Mouse (Mus musculus): ENCODE results near the gene Suco. TPM values are rescaled to one million over a fixed set of nuclear protein-coding genes. Genes with fewer than 3 reads are reported as not detected.

Suco gene
- polyA plus RNA-seq, 1 experiment from 2014 or later = 26.4 TPM

DNA sequence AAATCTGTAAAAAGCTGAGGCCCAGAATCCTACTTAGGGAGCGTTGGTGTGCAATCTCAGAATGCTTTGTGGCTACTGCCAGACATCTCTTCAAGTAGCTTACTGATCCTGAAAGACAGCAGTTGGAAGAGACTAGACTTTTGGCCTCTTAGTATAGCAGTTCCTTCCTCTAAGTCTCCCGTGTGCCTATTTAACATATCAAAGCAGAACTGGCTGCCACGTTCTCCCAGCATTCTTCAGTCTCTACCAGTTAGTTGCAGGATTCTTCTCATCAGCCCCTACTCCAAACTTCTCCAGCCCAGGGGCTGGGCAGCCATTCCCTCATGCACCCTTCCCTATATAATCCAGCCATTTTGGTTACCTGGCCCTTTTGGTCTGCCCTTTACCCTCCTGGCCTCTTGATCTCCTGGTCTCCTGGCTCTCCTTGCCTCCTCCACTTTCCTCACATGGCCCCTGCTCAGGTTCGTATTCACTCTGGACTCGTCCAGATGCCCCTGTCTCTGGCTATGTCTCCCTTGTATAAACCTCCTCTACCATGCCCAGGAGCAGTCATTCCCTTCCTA lies 1.2 kb upstream of the Suco start:
- 17% methylated on average over 5 of the region's 5 CpGs for WGBS
- no peaks in the 10 kb centered on the region for H3K9me3 ChIP-seq (ENCODE audit: control insufficient read depth, low read depth, low read length)
- peak overlapping the region; percentile 97; the same call in 1 of the 2 replicates for H3K27ac ChIP-seq (ENCODE audit: low read length)
- peaks cover 9% of the 10 kb centered on the region for H3K4me1 ChIP-seq (ENCODE audit: control insufficient read depth, insufficient read depth, low read length)
- H3K4me3 ChIP-seq (ENCODE audit: low read depth, low read length) = peak overlapping the region; percentile 91
- no peaks in the 10 kb centered on the region for H3K36me3 ChIP-seq (ENCODE audit: control insufficient read depth, insufficient read depth, low read length)
- no peaks in the 10 kb centered on the region for H3K27me3 ChIP-seq (ENCODE audit: control insufficient read depth, insufficient read depth, low read length)
- H3K4me2 ChIP-seq (replicated peaks; ENCODE audit: low read depth, low read length) = peak overlapping the region; percentile 54
- no peak overlapping the region; the same call in 1 of the 2 replicates for H3K9ac ChIP-seq (replicated peaks; ENCODE audit: low read depth, low read length)
- ATAC-seq (ENCODE audit: insufficient number of reproducible peaks, insufficient read depth, low FRiP score, low read depth) = no peak

DNA sequence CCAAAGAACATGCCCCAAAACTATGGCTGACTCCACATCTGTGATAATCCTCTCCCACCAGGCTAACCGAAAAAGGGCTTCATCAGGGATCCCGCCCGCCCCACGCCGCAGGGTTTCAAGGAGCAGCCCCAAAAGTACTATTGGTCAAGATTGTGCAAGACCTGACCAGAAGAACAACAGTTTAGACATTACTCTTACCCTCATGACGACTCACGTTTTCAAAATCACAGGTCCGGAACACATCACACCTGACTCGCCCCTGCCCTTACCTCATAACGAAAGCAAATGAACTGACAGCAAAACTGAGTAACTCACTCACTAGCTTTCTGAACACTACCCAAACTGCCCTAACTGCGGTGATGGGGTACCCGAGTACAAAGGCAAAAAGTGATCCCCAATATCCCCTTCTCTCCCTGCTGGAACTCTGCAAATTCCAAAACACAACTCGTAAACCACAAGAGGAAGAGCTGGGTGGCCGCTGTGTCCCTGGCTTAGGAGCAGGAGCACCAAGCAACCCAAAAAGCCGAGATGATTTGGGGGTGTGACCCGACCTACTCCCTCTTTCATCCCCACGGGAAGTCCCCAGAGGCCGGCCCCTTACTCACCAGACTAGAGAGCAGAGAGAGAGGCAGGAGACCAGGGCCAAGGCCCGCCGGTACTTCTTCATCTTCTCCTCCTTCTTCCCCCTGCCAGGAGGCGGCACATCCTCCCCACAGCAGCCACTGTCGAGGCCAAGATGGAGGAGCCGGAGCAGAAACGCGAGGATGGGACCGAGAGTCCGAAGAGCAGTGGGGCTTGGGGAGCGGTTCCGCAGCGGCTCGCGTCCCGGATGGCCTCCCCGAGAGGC lies 553 bp downstream of the Suco start:
- Histone ChIP-seq H3K36me3 (ENCODE audit: control insufficient read depth, insufficient read depth, low read length) (no peaks in the 10 kb centered on the region), H3K4me2 (replicated peaks; ENCODE audit: low read depth, low read length) (peak overlapping the region; percentile 85), H3K27ac (ENCODE audit: low read length) (peak overlapping the region; percentile 97), H3K9ac (replicated peaks; ENCODE audit: low read depth, low read length) (peak overlapping the region; percentile 83), H3K4me1 (ENCODE audit: control insufficient read depth, insufficient read depth, low read length) (peaks cover 9% of the 10 kb centered on the region), H3K4me3 (ENCODE audit: low read depth, low read length) (peak overlapping the region; percentile 91), H3K27me3 (ENCODE audit: control insufficient read depth, insufficient read depth, low read length) (no peaks in the 10 kb centered on the region), H3K9me3 (ENCODE audit: control insufficient read depth, low read depth, low read length) (no peaks in the 10 kb centered on the region)
- WGBS = under 1% methylated on average over 34 of the region's 34 CpGs
- ATAC-seq (ENCODE audit: insufficient number of reproducible peaks, insufficient read depth, low FRiP score, low read depth) = peak; percentile 42

DNA sequence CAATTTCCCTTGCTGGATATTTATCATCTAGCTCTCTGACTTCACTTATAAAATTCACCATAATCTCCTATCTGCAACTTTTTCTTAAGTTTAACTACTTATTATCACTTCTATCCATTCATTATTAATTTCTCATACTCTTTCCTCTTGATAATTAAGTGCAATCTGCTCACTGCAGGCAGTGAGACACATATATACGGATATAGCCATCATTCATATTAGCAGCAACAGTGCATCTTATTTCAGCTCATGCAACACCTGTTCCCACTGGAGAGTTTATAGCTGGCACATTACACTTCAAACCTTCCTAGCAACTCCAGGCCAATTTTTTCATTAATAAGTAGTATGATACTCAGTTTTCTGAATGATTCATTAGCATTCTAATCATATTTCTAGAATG lies 7.1 kb downstream of the Suco start:
- no peak overlapping the region for H3K9ac ChIP-seq (replicated peaks; ENCODE audit: low read depth, low read length)
- no peaks in the 10 kb centered on the region for H3K9me3 ChIP-seq (ENCODE audit: control insufficient read depth, low read depth, low read length)
- no peak overlapping the region for H3K27ac ChIP-seq (ENCODE audit: low read length)
- H3K4me3 ChIP-seq (ENCODE audit: low read depth, low read length) = no peak overlapping the region
- peaks cover 2% of the 10 kb centered on the region for H3K4me1 ChIP-seq (ENCODE audit: control insufficient read depth, insufficient read depth, low read length)
- no peak for ATAC-seq (ENCODE audit: insufficient number of reproducible peaks, insufficient read depth, low FRiP score, low read depth)
- no peaks in the 10 kb centered on the region for H3K36me3 ChIP-seq (ENCODE audit: control insufficient read depth, insufficient read depth, low read length)
- H3K4me2 ChIP-seq (replicated peaks; ENCODE audit: low read depth, low read length) = no peak overlapping the region
- no peaks in the 10 kb centered on the region for H3K27me3 ChIP-seq (ENCODE audit: control insufficient read depth, insufficient read depth, low read length)
- WGBS = 71% methylated on average over 1 of the region's 1 CpGs

DNA sequence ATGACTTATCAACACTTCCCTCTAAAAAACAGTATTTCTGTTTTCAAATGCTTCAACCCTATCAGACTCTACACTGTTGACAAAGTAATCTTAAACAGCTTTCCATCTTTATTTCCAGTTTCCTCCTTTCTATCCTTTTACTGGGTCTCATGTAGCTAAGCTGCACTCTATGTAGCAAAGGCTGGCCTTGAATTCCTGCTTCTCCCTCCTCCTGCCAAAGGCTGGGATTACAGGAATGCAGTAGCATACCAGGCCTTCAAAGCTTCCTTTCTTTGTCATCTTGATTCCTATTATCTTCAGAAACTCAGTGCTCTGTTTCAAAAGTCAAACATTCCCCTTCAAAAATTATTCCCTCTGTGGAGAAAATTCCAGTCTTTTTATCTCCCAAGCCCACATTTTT lies 8.1 kb downstream of the Suco start:
- ATAC-seq (ENCODE audit: insufficient number of reproducible peaks, insufficient read depth, low FRiP score, low read depth) = no peak
- Histone ChIP-seq H3K9ac (replicated peaks; ENCODE audit: low read depth, low read length) (no peak overlapping the region), H3K27me3 (ENCODE audit: control insufficient read depth, insufficient read depth, low read length) (no peaks in the 10 kb centered on the region), H3K4me3 (ENCODE audit: low read depth, low read length) (no peak overlapping the region), H3K27ac (ENCODE audit: low read length) (no peak overlapping the region), H3K9me3 (ENCODE audit: control insufficient read depth, low read depth, low read length) (no peaks in the 10 kb centered on the region), H3K4me2 (replicated peaks; ENCODE audit: low read depth, low read length) (no peak overlapping the region), H3K4me1 (ENCODE audit: control insufficient read depth, insufficient read depth, low read length) (no peaks in the 10 kb centered on the region), H3K36me3 (ENCODE audit: control insufficient read depth, insufficient read depth, low read length) (no peaks in the 10 kb centered on the region)

DNA sequence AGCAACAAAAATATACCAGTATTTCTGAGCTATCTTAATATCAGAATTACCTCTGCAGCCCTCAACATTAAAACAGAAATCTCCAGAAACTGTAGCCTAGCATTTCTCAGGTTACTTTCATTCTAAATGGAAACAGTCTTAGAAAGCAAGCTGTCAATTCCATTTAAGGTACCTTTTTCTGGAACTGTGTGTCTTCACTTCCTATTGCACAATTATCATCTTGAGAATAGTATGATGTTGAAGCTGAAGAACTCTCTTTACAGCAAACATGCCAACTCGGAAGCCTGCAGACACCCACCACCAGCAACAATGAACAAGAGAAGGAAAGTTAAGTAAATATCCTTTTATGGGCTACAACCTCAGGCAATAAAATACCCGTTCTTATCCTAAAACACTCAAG lies 12.7 kb downstream of the Suco start:
- Histone ChIP-seq H3K4me3 (ENCODE audit: low read depth, low read length) (no peak overlapping the region), H3K36me3 (ENCODE audit: control insufficient read depth, insufficient read depth, low read length) (no peaks in the 10 kb centered on the region), H3K4me2 (replicated peaks; ENCODE audit: low read depth, low read length) (no peak overlapping the region), H3K9ac (replicated peaks; ENCODE audit: low read depth, low read length) (no peak overlapping the region), H3K9me3 (ENCODE audit: control insufficient read depth, low read depth, low read length) (no peaks in the 10 kb centered on the region), H3K27ac (ENCODE audit: low read length) (no peak overlapping the region), H3K27me3 (ENCODE audit: control insufficient read depth, insufficient read depth, low read length) (no peaks in the 10 kb centered on the region), H3K4me1 (ENCODE audit: control insufficient read depth, insufficient read depth, low read length) (no peaks in the 10 kb centered on the region)
- no peak for ATAC-seq (ENCODE audit: insufficient number of reproducible peaks, insufficient read depth, low FRiP score, low read depth)
- WGBS = 43% methylated on average over 2 of the region's 2 CpGs

DNA sequence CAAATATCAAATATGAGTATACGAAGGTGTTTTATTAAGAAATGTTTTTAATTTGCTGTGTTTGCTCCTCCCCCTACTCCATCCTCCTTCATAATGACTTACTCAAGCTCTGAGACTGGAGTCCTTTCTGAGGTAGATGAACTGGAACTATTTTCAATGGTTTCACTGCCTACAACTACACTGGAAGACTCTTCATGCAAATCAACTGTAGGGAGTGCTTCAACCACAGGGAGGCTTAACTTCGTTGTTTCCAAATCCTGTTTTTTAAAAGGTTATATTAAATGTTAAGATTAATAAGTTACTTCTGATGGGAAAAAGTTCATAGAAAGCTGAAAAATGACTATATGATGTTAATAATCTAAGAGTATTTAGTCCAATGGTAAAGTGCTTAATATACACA lies 17.2 kb downstream of the Suco start:
- no peaks in the 10 kb centered on the region for H3K9me3 ChIP-seq (ENCODE audit: control insufficient read depth, low read depth, low read length)
- 89% methylated on average over 2 of the region's 2 CpGs for WGBS
- H3K9ac ChIP-seq (replicated peaks; ENCODE audit: low read depth, low read length) = no peak overlapping the region
- H3K27me3 ChIP-seq (ENCODE audit: control insufficient read depth, insufficient read depth, low read length) = no peaks in the 10 kb centered on the region
- ATAC-seq (ENCODE audit: insufficient number of reproducible peaks, insufficient read depth, low FRiP score, low read depth) = no peak
- no peak overlapping the region for H3K27ac ChIP-seq (ENCODE audit: low read length)
- H3K4me3 ChIP-seq (ENCODE audit: low read depth, low read length) = no peak overlapping the region
- H3K4me1 ChIP-seq (ENCODE audit: control insufficient read depth, insufficient read depth, low read length) = no peaks in the 10 kb centered on the region
- no peak overlapping the region for H3K4me2 ChIP-seq (replicated peaks; ENCODE audit: low read depth, low read length)
- H3K36me3 ChIP-seq (ENCODE audit: control insufficient read depth, insufficient read depth, low read length) = peaks cover 12% of the 10 kb centered on the region

DNA sequence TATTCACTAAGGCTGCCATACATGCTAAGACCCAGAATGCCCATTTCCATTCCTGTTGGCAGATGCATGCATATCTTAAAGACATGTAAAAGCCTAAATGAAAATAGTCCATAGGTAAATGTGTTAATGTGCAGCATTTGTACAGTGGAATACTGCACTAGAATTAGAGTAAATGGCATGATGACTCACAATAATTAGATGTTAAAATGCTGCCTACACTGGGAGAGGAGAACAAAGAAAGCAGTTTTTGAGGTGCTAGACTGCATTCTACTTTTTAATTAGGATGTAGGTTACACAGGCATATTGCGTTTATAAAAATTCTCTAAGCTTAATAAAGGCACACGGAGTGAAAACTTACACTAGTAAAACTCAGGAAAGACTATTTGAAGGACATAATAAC lies 49.8 kb downstream of the Suco start:
- H3K9ac ChIP-seq (replicated peaks; ENCODE audit: low read depth, low read length) = no peak overlapping the region
- H3K4me3 ChIP-seq (ENCODE audit: low read depth, low read length) = no peak overlapping the region
- H3K4me1 ChIP-seq (ENCODE audit: control insufficient read depth, insufficient read depth, low read length) = no peaks in the 10 kb centered on the region
- H3K9me3 ChIP-seq (ENCODE audit: control insufficient read depth, low read depth, low read length) = no peaks in the 10 kb centered on the region
- H3K4me2 ChIP-seq (replicated peaks; ENCODE audit: low read depth, low read length) = no peak overlapping the region
- no peaks in the 10 kb centered on the region for H3K27me3 ChIP-seq (ENCODE audit: control insufficient read depth, insufficient read depth, low read length)
- H3K36me3 ChIP-seq (ENCODE audit: control insufficient read depth, insufficient read depth, low read length) = peaks cover 11% of the 10 kb centered on the region; the same call in 1 of the 2 replicates
- ATAC-seq (ENCODE audit: insufficient number of reproducible peaks, insufficient read depth, low FRiP score, low read depth) = no peak
- H3K27ac ChIP-seq (ENCODE audit: low read length) = no peak overlapping the region
- 94% methylated on average over 2 of the region's 2 CpGs for WGBS

DNA sequence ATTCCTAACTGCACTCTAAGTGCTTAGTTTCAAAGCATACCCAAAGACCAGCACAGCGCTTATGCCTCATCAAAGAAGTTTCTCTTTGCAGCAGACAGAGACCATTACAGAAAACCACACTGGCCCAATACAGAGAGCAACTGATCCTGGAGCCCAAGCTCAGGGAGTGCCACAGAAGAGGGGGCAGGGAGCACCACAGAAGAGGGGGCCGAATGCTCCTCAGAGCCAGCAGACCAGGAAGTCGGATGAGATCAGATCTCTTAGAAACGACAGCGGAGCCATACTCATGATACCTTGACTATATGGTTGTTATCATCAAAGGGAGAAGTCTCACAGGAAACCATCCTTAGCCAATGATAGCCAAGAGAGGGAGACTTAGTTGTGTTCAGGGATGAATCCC lies 67.1 kb downstream of the Suco start:
- no peak overlapping the region for H3K27ac ChIP-seq (ENCODE audit: low read length)
- H3K4me2 ChIP-seq (replicated peaks; ENCODE audit: low read depth, low read length) = no peak overlapping the region
- H3K27me3 ChIP-seq (ENCODE audit: control insufficient read depth, insufficient read depth, low read length) = no peaks in the 10 kb centered on the region
- H3K9me3 ChIP-seq (ENCODE audit: control insufficient read depth, low read depth, low read length) = no peaks in the 10 kb centered on the region
- H3K9ac ChIP-seq (replicated peaks; ENCODE audit: low read depth, low read length) = no peak overlapping the region
- no peak overlapping the region for H3K4me3 ChIP-seq (ENCODE audit: low read depth, low read length)
- 83% methylated on average over 5 of the region's 5 CpGs for WGBS
- ATAC-seq (ENCODE audit: insufficient number of reproducible peaks, insufficient read depth, low FRiP score, low read depth) = no peak
- no peaks in the 10 kb centered on the region for H3K4me1 ChIP-seq (ENCODE audit: control insufficient read depth, insufficient read depth, low read length)
- no peaks in the 10 kb centered on the region for H3K36me3 ChIP-seq (ENCODE audit: control insufficient read depth, insufficient read depth, low read length)

Measured in stomach, embryonic 14.5 days (tissue).